Mouse (Mus musculus): ENCODE measurements at regions not wholly inside any gene's neighbourhood (a gene's known extent, or its start where the extent isn't known, plus 50 kb on each side); places are given as distances from the start of the nearest gene placed in this dataset.

GRCm38 (mm10) chr3:130940302-130940867 is 169.9 kb upstream of the Lef1 start:
- TF ChIP-seq CTCF (IDR thresholded peaks at IDR 0.05; ENCODE audit: borderline replicate concordance, extremely low read depth, insufficient read depth, insufficient read length): no peak
- TF ChIP-seq POLR2A (IDR thresholded peaks at IDR 0.05; ENCODE audit: borderline replicate concordance, extremely low read depth, insufficient read depth, insufficient read length, poor library complexity, severe bottlenecking): no peak
